Mouse (Mus musculus): ENCODE results near the gene Cbarp. TPM values are rescaled to one million over a fixed set of nuclear protein-coding genes. Genes with fewer than 3 reads are reported as not detected.

Gene Cbarp
- total and polyA plus RNA-seq, 3 experiments = 0.19 to 2.4 (median 2.3) TPM

DNA sequence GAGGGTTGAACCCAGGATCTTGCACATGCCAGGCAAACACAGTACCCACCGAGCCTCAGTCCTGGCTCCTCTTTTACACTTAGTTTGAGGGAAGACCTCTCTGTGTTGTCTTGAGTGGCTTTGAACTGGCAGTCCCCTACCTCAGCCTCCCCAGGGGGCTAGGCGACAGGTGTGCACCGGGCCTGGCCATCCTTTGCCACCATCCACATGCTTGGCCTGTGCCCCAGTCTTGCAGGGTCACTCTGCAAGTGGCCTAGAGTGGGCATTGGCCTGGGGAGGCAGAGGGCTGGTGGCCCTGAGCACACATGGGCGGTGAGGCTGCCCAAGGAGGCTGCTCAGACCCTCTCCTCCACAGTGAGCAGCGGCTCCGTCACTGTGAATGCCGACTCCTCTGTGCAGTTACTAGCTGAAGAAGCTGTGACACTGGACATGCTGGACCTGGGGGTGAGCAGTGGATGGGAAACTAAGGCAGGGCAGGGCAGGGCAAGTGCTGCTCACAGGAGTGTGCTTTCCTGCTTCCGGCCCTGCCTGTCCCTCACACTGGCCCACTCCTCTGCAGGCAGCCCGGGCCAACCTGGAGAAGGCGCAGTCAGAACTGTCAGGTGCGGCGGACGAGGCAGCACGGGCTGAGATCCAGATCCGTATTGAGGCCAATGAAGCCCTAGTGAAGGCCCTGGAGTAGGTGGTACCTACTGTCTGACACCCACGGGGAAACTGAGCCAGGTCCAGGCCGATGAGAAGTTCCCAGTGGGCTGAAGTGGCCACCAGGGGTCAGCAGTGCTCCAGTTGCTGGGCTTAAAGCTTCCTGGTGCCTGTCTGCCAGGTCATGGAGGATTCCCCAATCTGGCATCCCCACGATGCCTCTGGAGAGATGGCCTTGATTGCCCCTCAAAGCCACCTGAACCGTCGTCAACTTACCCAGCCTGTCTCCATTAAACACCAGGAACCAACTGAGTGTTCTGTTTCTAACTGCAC lies 4.5 kb upstream of the Cbarp start:
- peaks cover 5% of the 10 kb centered on the region for H3K27me3 ChIP-seq (replicated peaks)
- no peak overlapping the region for H3K4me2 ChIP-seq (ENCODE audit: insufficient read depth, low read depth, poor library complexity, severe bottlenecking)
- DNase-seq (ENCODE audit: extremely low read depth) = no peak
- peaks cover 31 to 42% of the 10 kb centered on the region in 2 experiments for H3K36me3 ChIP-seq (replicated peaks in 1 of 2; ENCODE audit: control insufficient read depth in 1 of 2, insufficient read depth in 1 of 2, low read length in 1 of 2)
- no peaks in the 10 kb centered on the region for H3K9me3 ChIP-seq (replicated peaks; ENCODE audit: low read length)
- H3K9ac ChIP-seq (ENCODE audit: insufficient read depth, low read depth) = no peak overlapping the region
- TF ChIP-seq NRF1 (IDR thresholded peaks at IDR 0.05; ENCODE audit: low read depth, low read length) (no peak), SIN3A (IDR thresholded peaks at IDR 0.05; ENCODE audit: low read length) (no peak), MAZ (IDR thresholded peaks at IDR 0.05; ENCODE audit: low read depth, low read length) (no peak), RAD21 (IDR thresholded peaks at IDR 0.05; ENCODE audit: low read depth, low read length) (peak; percentile 79), MXI1 (IDR thresholded peaks at IDR 0.05; ENCODE audit: low read depth, low read length) (no peak), TCF12 (IDR thresholded peaks at IDR 0.05; ENCODE audit: low read depth, low read length) (no peak), USF1 (IDR thresholded peaks at IDR 0.05; ENCODE audit: low read depth, low read length) (no peak), BHLHE40 (IDR thresholded peaks at IDR 0.05; ENCODE audit: low read depth, low read length) (no peak), IRF4 (IDR thresholded peaks at IDR 0.05; ENCODE audit: low read depth, low read length) (peak; percentile 19; the same call in 1 of the 2 replicates), CHD1 (IDR thresholded peaks at IDR 0.05; ENCODE audit: low read depth, low read length) (no peak), RCOR1 (conservative IDR thresholded peaks at IDR 0.05; ENCODE audit: low read depth, low read length) (no peak), PAX5 (IDR thresholded peaks at IDR 0.05; ENCODE audit: low read length) (no peak), TBP (conservative IDR thresholded peaks at IDR 0.05; ENCODE audit: low read depth, low read length) (no peak), UBTF (IDR thresholded peaks at IDR 0.05; ENCODE audit: low read depth, low read length) (no peak), CHD2 (IDR thresholded peaks at IDR 0.05; ENCODE audit: low read length) (no peak), ETS1 (conservative IDR thresholded peaks at IDR 0.05; ENCODE audit: low read depth, low read length) (no peak), MEF2A (IDR thresholded peaks at IDR 0.05; ENCODE audit: borderline replicate concordance, low read depth, low read length) (no peak), POLR2A (IDR thresholded peaks at IDR 0.05; ENCODE audit: low read depth, low read length) (no peak), GABPA (IDR thresholded peaks at IDR 0.05; ENCODE audit: insufficient replicate concordance, low read depth, low read length) (no peak), ZC3H11A (IDR thresholded peaks at IDR 0.05; ENCODE audit: low read depth, low read length) (peak; percentile 68), JUND (conservative IDR thresholded peaks at IDR 0.05; ENCODE audit: low read depth, low read length) (no peak), MYC (IDR thresholded peaks at IDR 0.05; ENCODE audit: low read depth, low read length) (no peak), CTCF (conservative IDR thresholded peaks at IDR 0.05 in 1 of 2, IDR thresholded peaks at IDR 0.05 in 1 of 2; ENCODE audit: low read depth in 2 of 2, low read length in 2 of 2) (peak; percentile 61 to 88; a peak in 3 of 4 replicates), EP300 (IDR thresholded peaks at IDR 0.05; ENCODE audit: low read length) (no peak), SMC3 (IDR thresholded peaks at IDR 0.05; ENCODE audit: low read depth, low read length) (peak; percentile 94), JUN (IDR thresholded peaks at IDR 0.05; ENCODE audit: insufficient read depth, low read depth, low read length) (no peak), MAX (IDR thresholded peaks at IDR 0.05; ENCODE audit: low read length) (no peak), ELF1 (IDR thresholded peaks at IDR 0.05; ENCODE audit: low read depth, low read length) (peak; percentile 40; the same call in 1 of the 2 replicates), KAT2A (IDR thresholded peaks at IDR 0.05; ENCODE audit: insufficient replicate concordance, low read length) (no peak), E2F4 (IDR thresholded peaks at IDR 0.05; ENCODE audit: insufficient replicate concordance, low read depth, low read length) (no peak), ZKSCAN1 (IDR thresholded peaks at IDR 0.05; ENCODE audit: borderline replicate concordance, low read depth, low read length) (no peak)
- peaks cover 31 to 60% of the 10 kb centered on the region in 2 experiments for H3K4me1 ChIP-seq (ENCODE audit: control insufficient read depth in 1 of 2, insufficient read depth in 2 of 2)
- H3K27ac ChIP-seq (ENCODE audit: insufficient read depth, low read depth) = no peak overlapping the region
- dilution Hi-C loops (cut with MboI; ENCODE audit: extremely low pct_ligation_motif_present, extremely low pct_unique_long_range_greater_than_20kb, low sequenced_read_pairs) = no loop called here
- H3K79me2 ChIP-seq (replicated peaks; ENCODE audit: control insufficient read depth, extremely low read depth, insufficient read depth, poor library complexity, severe bottlenecking) = peaks cover 18% of the 10 kb centered on the region
- H3K4me3 ChIP-seq (replicated peaks in 1 of 3; ENCODE audit: low read depth in 2 of 3, low read length in 2 of 3, poor library complexity in 1 of 3) = no peak overlapping the region
- in situ Hi-C loops (cut with MboI; ENCODE audit: low pct_ligation_motif_present, low pct_unique_long_range_greater_than_20kb, low sequenced_read_pairs) = loop anchor here (5.0 kb wide), 1 partner anchor 158 kb away; the partner anchor contains the start of gene Cnn2
